Comparison of ENCODE assay signal across 8 mouse cellular contexts in genomic region chr9:16499621-16500381, GRCm38 (mm10). TPM values are rescaled to one million over a fixed set of nuclear protein-coding genes. Genes with fewer than 3 reads are reported as not detected.
DNase-seq lines count a peak whose midpoint lies in the region; ATAC-seq lines count a peak whose summit lies in the region.

No protein-coding gene starts in this region.

- DNase-seq in urinary bladder, postnatal 14 days (ENCODE audit: low spot score), result peak; percentile 20
- DNase-seq in urinary bladder, postnatal 10 days (ENCODE audit: low spot score), result no peak
- peak; percentile 22 to 32 for DNase-seq in heart, postnatal 14 days
- DNase-seq in layer of hippocampus, postnatal 25 days (ENCODE audit: extremely low spot score in 1 of 2, low spot score in 1 of 2), result peak; percentile 42 to 54
- peak; percentile 48 for DNase-seq in lung, postnatal 10 days
- DNase-seq in right cerebral cortex, postnatal 14 days, result peak; percentile 64
- DNase-seq in B cell, adult 2 months, result no peak

- H3K4me1 ChIP-seq in embryonic facial prominence, embryonic 13.5 days, result peaks cover 13% of the 10 kb centered on the region; the same call in 1 of the 2 replicates

- peak overlapping the region; percentile 96 for H3K4me2 ChIP-seq in embryonic facial prominence, embryonic 13.5 days

- peaks cover 26% of the 10 kb centered on the region for H3K27me3 ChIP-seq in embryonic facial prominence, embryonic 13.5 days

- H3K4me3 ChIP-seq in embryonic facial prominence, embryonic 13.5 days, result peak overlapping the region; percentile 62

- ATAC-seq in embryonic facial prominence, embryonic 13.5 days (ENCODE audit: insufficient number of reproducible peaks, insufficient read depth, low FRiP score, low TSS enrichment, low read depth), result no peak

- WGBS in embryonic facial prominence, embryonic 13.5 days, result under 1% methylated on average over 35 of the region's 35 CpGs

- H3K36me3 ChIP-seq in embryonic facial prominence, embryonic 13.5 days, result no peaks in the 10 kb centered on the region

- intact Hi-C loops in heart, postnatal 14 days (cut with DNase I), result loop anchor here (5.0 kb wide), 2 partner anchors 58 to 582 kb away; no protein-coding TSS in a partner anchor

- H3K9me3 ChIP-seq in embryonic facial prominence, embryonic 13.5 days, result no peaks in the 10 kb centered on the region

- H3K27ac ChIP-seq in embryonic facial prominence, embryonic 13.5 days, result peak overlapping the region; percentile 52

- H3K9ac ChIP-seq in embryonic facial prominence, embryonic 13.5 days, result peak overlapping the region; percentile 74

RNA-seq across cellular contexts. Expression of gene Fat3, which starts 1.3 kb away (rescaled TPM):
- 3.4 and 3.5 TPM in 2 replicates for polyA plus RNA-seq in embryonic facial prominence, embryonic 13.5 days (2015; fragmentation: Nextera tagmentation; extraction: Ambion mirVana)
- under 1 TPM; 0.57 to 0.88 TPM for total RNA-seq in heart, postnatal 14 days (2021)
- total RNA-seq in layer of hippocampus, postnatal 25 days (2021), result 10 to 100 TPM; 31.0 to 40.9 TPM

Comparison
In these comparisons a context has a peak if more than half of its experiments do, and no peak if none do; other contexts are left out.
1. DNase-seq: peak in urinary bladder, postnatal 14 days (single experiment), heart, postnatal 14 days (2 of 2), layer of hippocampus, postnatal 25 days (2 of 2), lung, postnatal 10 days (single experiment) and right cerebral cortex, postnatal 14 days (single experiment); none in urinary bladder, postnatal 10 days (single experiment) and B cell, adult 2 months (0 of 2).
2. RNA of gene Fat3, which starts 1.3 kb away (total RNA-seq): 31.0 to 40.9 TPM in layer of hippocampus, postnatal 25 days; 0.57 to 0.88 TPM in heart, postnatal 14 days; every median in the first group is over 10 times any median in the second.